ENCODE assay signal across 20 mouse cellular contexts in the genomic region with DNA sequence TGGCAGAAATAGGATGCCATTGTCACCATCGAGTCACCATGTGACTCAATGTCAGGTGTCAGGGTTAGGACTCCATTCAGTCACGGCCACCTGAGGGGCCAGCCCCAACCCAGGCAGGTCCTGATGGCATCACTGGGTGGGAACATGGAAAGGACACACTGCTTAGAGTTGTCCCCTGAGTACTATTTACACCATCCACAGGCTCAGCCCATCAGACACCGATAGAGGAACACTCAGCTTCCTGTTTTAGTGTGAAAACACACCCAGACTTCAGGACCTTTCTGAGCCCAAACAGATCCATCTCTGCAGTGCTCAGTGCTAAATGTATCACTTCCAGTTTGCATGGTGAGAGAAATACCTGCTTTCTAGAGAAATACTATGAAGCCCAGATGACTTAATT.
"Had no signal": no experiment of that assay in that cellular context is flagged by ENCODE, and none has a peak within 500 bp of the region (broad histone marks: within the 10 kb centered on the region; RNA-seq: fewer than 3 reads in every experiment).

No protein-coding gene starts in this region.

- H3K4me3 ChIP-seq: liver, embryonic 12.5 days; megakaryocyte, embryonic 14.5 days; midbrain, embryonic 13.5 days; midbrain, embryonic 15.5 days; myocyte; neural tube, embryonic 13.5 days; neural tube, embryonic 15.5 days; stomach, embryonic 15.5 days had no signal

- DNase-seq: lung, adult 18-20 months; lung, embryonic 14.5 days; lung, postnatal 10 days; lung, postnatal 36 days; retina, postnatal 1 day; right cerebral cortex, adult 18-20 months; thymus, adult 2 months; thymus, postnatal 25 days; thymus, postnatal 4 days had no signal

- H3K27me3 ChIP-seq: liver, embryonic 12.5 days; megakaryocyte, embryonic 14.5 days; midbrain, embryonic 13.5 days; midbrain, embryonic 15.5 days; neural tube, embryonic 13.5 days; neural tube, embryonic 15.5 days; stomach, embryonic 15.5 days had no signal

- ATAC-seq: liver, embryonic 12.5 days; midbrain, embryonic 13.5 days; midbrain, embryonic 15.5 days had no signal

- H3K27ac ChIP-seq: liver, embryonic 12.5 days; liver, embryonic 14.5 days; macrophage; midbrain, embryonic 13.5 days; midbrain, embryonic 15.5 days; neural tube, embryonic 13.5 days; neural tube, embryonic 15.5 days; stomach, embryonic 15.5 days; stomach, postnatal 0 days had no signal

- H3K4me1 ChIP-seq: liver, embryonic 12.5 days; stomach, embryonic 15.5 days had no signal

- H3K36me3 ChIP-seq: liver, embryonic 12.5 days; midbrain, embryonic 13.5 days; midbrain, embryonic 15.5 days; neural tube, embryonic 13.5 days; neural tube, embryonic 15.5 days; stomach, embryonic 15.5 days had no signal
